Mouse (Mus musculus): ENCODE data around the gene Dyrk1a.

DNA sequence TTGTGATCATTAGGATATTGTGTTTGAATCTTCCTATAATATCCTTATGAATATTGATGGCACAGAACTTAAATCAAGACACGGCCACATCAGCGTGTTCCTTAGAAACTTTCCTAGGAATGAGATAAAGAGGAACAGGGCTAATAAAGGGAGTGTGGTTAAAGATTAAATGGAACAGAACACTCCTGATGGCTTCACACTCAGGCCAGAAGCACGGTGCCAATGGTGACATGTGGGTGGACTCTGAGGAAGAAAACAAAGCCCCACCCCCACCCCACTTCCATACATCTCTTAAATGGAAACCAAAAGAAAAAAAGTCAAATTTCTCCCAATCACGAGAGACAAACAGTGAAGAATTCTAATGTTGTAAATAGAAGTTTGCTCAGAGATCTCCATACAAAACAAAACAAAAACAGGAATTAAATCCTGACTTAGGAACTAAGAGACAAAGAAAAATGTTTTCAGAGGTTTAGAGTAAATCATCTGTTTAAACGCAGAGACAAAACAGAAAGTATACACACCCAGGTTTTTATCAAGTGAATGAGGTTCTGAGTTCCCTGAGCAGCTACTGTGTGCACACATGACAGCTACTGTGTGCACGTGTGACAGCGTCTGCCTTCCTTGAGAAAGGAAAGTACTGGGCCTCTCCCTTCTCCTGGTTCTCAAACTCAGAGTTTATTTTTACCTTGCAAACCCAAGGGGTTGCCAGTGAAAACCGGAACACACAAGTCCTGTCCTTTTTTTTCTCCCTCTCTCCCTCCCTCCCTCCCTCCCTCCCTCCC is 23.8 kb upstream of the Dyrk1a start:
- TF ChIP-seq POLR2A (IDR thresholded peaks at IDR 0.05; ENCODE audit: insufficient read depth, low read depth, low read length), result no peak
- TF ChIP-seq CTCF (IDR thresholded peaks at IDR 0.05), result no peak
- TF ChIP-seq EP300 (IDR thresholded peaks at IDR 0.05; ENCODE audit: insufficient read depth, low read depth, low read length), result no peak

Data from heart, adult 2 months (tissue).